Mouse (Mus musculus): ENCODE results near the gene Stam2. TPM values are rescaled to one million over a fixed set of nuclear protein-coding genes. Genes with fewer than 3 reads are reported as not detected.

Gene Stam2
- polyA plus RNA-seq, 1 experiment from 2014 or later = 50.0 TPM

GRCm38 (mm10) chr2:52740596-52740995 lies 1.5 kb downstream of the Stam2 start:
- 79% methylated on average over 4 of the region's 4 CpGs for whole genome bisulfite sequencing
- H3K4me2 ChIP-seq (ENCODE audit: low read length) = no peak overlapping the region; the same call in 1 of the 2 replicates
- ATAC-seq (ENCODE audit: low FRiP score, low TSS enrichment) = no peak

DNA sequence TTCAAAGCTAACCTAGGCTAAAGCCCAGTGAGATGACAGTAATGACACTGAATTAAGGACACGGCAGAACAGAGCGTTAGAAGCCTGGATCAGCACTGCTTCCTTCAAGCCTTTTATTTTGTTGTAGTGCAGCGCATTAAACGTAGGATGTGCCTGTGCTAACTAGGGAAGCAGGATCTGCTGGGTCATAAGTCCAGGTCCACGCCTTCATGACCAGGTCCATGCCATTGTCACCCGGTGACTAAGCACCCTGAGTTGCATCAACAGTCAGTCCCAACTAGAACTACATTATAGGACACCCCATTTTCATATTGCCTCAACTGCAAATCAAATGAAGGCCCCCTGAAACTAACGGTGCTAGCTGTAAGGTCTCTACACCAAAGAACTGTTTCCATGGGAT lies 7.6 kb downstream of the Stam2 start:
- DNase-seq (no peak), ATAC-seq (ENCODE audit: low FRiP score, low TSS enrichment) (no peak)
- Histone ChIP-seq H3K4me3 (replicated peaks; ENCODE audit: low read depth, low read length) (no peak overlapping the region), H3K9me3 (ENCODE audit: control insufficient read depth, low read length) (no peaks in the 10 kb centered on the region), H3K9ac (replicated peaks; ENCODE audit: low read length) (no peak overlapping the region), H3K4me2 (ENCODE audit: low read length) (no peak overlapping the region), H3K4me1 (ENCODE audit: control insufficient read depth, insufficient read depth, low read length) (no peaks in the 10 kb centered on the region), H3K27ac (replicated peaks; ENCODE audit: low read depth, low read length) (no peak overlapping the region), H3K36me3 (ENCODE audit: control insufficient read depth, insufficient read depth, low read length) (no peaks in the 10 kb centered on the region), H3K27me3 (ENCODE audit: control insufficient read depth, insufficient read depth, low read length) (no peaks in the 10 kb centered on the region)
- over 99% methylated on average over 7 of the region's 7 CpGs for WGBS

More at GRCm38 (mm10) chr2:52740596-52740995, 1.5 kb downstream of the Stam2 start:
- Histone ChIP-seq H3K4me1 (ENCODE audit: control insufficient read depth, insufficient read depth, low read length) (peaks cover 10% of the 10 kb centered on the region; the same call in 1 of the 2 replicates), H3K27me3 (ENCODE audit: control insufficient read depth, insufficient read depth, low read length) (no peaks in the 10 kb centered on the region), H3K9ac (replicated peaks; ENCODE audit: low read length) (no peak overlapping the region), H3K9me3 (ENCODE audit: control insufficient read depth, low read length) (no peaks in the 10 kb centered on the region), H3K27ac (replicated peaks; ENCODE audit: low read depth, low read length) (no peak overlapping the region), H3K4me3 (replicated peaks; ENCODE audit: low read depth, low read length) (no peak overlapping the region), H3K36me3 (ENCODE audit: control insufficient read depth, insufficient read depth, low read length) (no peaks in the 10 kb centered on the region)
- DNase-seq = no peak

DNA sequence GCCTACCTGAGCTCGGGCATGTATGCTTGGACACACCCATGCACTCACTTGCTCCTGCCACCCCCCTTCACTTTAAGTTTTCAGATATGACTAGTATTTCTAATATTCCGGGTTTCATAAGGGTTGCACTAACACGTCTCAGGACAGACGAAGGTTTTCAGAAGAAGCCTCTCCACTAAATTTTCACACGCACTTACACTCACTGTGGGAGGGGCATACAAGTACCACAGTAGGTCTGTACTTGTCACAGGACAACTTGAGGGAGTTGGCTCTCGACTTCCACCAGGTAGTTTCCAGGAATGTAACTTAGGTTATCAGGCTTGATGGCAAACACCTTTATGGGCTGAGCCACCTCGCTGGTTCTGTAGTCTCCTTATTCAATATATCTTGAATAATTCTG lies 8.4 kb downstream of the Stam2 start:
- Histone ChIP-seq H3K4me3 (replicated peaks; ENCODE audit: low read depth, low read length) (no peak overlapping the region), H3K4me2 (ENCODE audit: low read length) (no peak overlapping the region), H3K36me3 (ENCODE audit: control insufficient read depth, insufficient read depth, low read length) (no peaks in the 10 kb centered on the region), H3K27ac (replicated peaks; ENCODE audit: low read depth, low read length) (no peak overlapping the region), H3K27me3 (ENCODE audit: control insufficient read depth, insufficient read depth, low read length) (no peaks in the 10 kb centered on the region), H3K9me3 (ENCODE audit: control insufficient read depth, low read length) (no peaks in the 10 kb centered on the region), H3K4me1 (ENCODE audit: control insufficient read depth, insufficient read depth, low read length) (no peaks in the 10 kb centered on the region), H3K9ac (replicated peaks; ENCODE audit: low read length) (no peak overlapping the region)
- 94% methylated on average over 7 of the region's 7 CpGs for WGBS
- DNase-seq = no peak
- ATAC-seq (ENCODE audit: low FRiP score, low TSS enrichment) = no peak

DNA sequence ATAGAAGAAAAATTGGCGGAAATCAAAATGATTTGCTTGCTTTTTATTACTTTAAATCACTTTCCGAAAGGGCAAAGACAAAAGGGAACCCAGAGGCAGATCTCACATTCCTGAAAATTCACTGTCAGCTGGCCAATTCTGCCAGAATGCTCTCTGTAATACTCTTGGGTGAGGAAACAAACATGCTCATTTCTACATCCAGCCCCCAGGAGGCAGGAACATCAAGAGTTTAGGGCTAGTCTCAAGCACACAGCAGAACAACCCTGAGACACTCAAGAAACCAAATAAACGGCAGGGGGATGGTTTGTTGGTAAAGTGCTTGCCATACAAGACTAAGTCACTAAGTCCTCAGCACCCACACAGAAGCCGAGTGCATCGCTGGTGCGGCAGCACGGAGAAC lies 9.5 kb downstream of the Stam2 start:
- Histone ChIP-seq H3K4me3 (replicated peaks; ENCODE audit: low read depth, low read length) (no peak overlapping the region), H3K4me1 (ENCODE audit: control insufficient read depth, insufficient read depth, low read length) (no peaks in the 10 kb centered on the region), H3K36me3 (ENCODE audit: control insufficient read depth, insufficient read depth, low read length) (no peaks in the 10 kb centered on the region), H3K9me3 (ENCODE audit: control insufficient read depth, low read length) (no peaks in the 10 kb centered on the region), H3K27ac (replicated peaks; ENCODE audit: low read depth, low read length) (no peak overlapping the region), H3K27me3 (ENCODE audit: control insufficient read depth, insufficient read depth, low read length) (no peaks in the 10 kb centered on the region), H3K4me2 (ENCODE audit: low read length) (no peak overlapping the region), H3K9ac (replicated peaks; ENCODE audit: low read length) (no peak overlapping the region)
- no peak for DNase-seq
- no peak for ATAC-seq (ENCODE audit: low FRiP score, low TSS enrichment)
- 93% methylated on average over 7 of the region's 7 CpGs for WGBS

GRCm38 (mm10) chr2:52732001-52732400 lies 10.1 kb downstream of the Stam2 start:
- Histone ChIP-seq H3K27me3 (ENCODE audit: control insufficient read depth, insufficient read depth, low read length) (no peaks in the 10 kb centered on the region), H3K9ac (replicated peaks; ENCODE audit: low read length) (no peak overlapping the region), H3K4me2 (ENCODE audit: low read length) (no peak overlapping the region), H3K4me3 (replicated peaks; ENCODE audit: low read depth, low read length) (no peak overlapping the region), H3K36me3 (ENCODE audit: control insufficient read depth, insufficient read depth, low read length) (no peaks in the 10 kb centered on the region), H3K27ac (replicated peaks; ENCODE audit: low read depth, low read length) (no peak overlapping the region), H3K4me1 (ENCODE audit: control insufficient read depth, insufficient read depth, low read length) (no peaks in the 10 kb centered on the region), H3K9me3 (ENCODE audit: control insufficient read depth, low read length) (no peaks in the 10 kb centered on the region)
- DNase-seq (no peak), ATAC-seq (ENCODE audit: low FRiP score, low TSS enrichment) (no peak)
- whole genome bisulfite sequencing = 85% methylated on average over 5 of the region's 5 CpGs

DNA sequence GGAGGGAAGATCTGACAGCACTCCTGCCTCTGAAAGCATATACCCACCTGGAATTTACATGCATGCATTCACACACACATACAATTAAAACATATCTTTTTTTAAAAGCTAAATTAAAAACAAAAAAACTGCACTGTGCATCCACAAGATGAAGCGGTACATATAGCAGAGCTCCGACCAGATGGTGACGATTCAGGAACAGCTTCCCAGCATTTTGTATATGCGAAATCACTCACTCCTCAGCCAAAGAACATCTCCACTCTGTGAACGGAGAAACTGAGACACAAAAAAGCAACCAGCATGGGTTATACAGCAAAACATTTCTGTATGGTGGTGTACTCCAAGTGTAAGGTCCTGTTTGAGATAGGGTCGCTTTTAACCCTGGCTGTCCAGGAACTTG lies 11.2 kb downstream of the Stam2 start:
- no peaks in the 10 kb centered on the region for H3K4me1 ChIP-seq (ENCODE audit: control insufficient read depth, insufficient read depth, low read length)
- no peaks in the 10 kb centered on the region for H3K27me3 ChIP-seq (ENCODE audit: control insufficient read depth, insufficient read depth, low read length)
- no peak overlapping the region for H3K4me3 ChIP-seq (replicated peaks; ENCODE audit: low read depth, low read length)
- H3K27ac ChIP-seq (replicated peaks; ENCODE audit: low read depth, low read length) = no peak overlapping the region
- ATAC-seq (ENCODE audit: low FRiP score, low TSS enrichment) (no peak), DNase-seq (no peak)
- no peaks in the 10 kb centered on the region for H3K36me3 ChIP-seq (ENCODE audit: control insufficient read depth, insufficient read depth, low read length)
- H3K4me2 ChIP-seq (ENCODE audit: low read length) = no peak overlapping the region
- no peaks in the 10 kb centered on the region for H3K9me3 ChIP-seq (ENCODE audit: control insufficient read depth, low read length)
- H3K9ac ChIP-seq (replicated peaks; ENCODE audit: low read length) = no peak overlapping the region
- 96% methylated on average over 6 of the region's 6 CpGs for WGBS

GRCm38 (mm10) chr2:52720231-52721025 lies 21.7 kb downstream of the Stam2 start:
- DNase-seq = peak; percentile 43
- H3K4me3 ChIP-seq (replicated peaks; ENCODE audit: low read depth, low read length) = no peak overlapping the region
- no peaks in the 10 kb centered on the region for H3K27me3 ChIP-seq (ENCODE audit: control insufficient read depth, insufficient read depth, low read length)
- H3K4me2 ChIP-seq (ENCODE audit: low read length) = no peak overlapping the region
- no peaks in the 10 kb centered on the region for H3K9me3 ChIP-seq (ENCODE audit: control insufficient read depth, low read length)
- H3K27ac ChIP-seq (replicated peaks; ENCODE audit: low read depth, low read length) = no peak overlapping the region
- H3K36me3 ChIP-seq (ENCODE audit: control insufficient read depth, insufficient read depth, low read length) = 0 out of 2 replicates have a peak, but pooled peaks cover 3% of the 10 kb centered on the region
- WGBS = 31% methylated on average over 13 of the region's 13 CpGs
- H3K4me1 ChIP-seq (ENCODE audit: control insufficient read depth, insufficient read depth, low read length) = no peaks in the 10 kb centered on the region; the same call in 1 of the 2 replicates
- ATAC-seq (ENCODE audit: low FRiP score, low TSS enrichment) = no peak
- H3K9ac ChIP-seq (replicated peaks; ENCODE audit: low read length) = no peak overlapping the region

- WGBS = 98% methylated on average over 5 of the region's 5 CpGs
- no peak for DNase-seq
- no peaks in the 10 kb centered on the region; the same call in 1 of the 2 replicates for H3K4me1 ChIP-seq (ENCODE audit: control insufficient read depth, insufficient read depth, low read length)
Measured at GRCm38 (mm10) chr2:52717076-52717475, 25.0 kb downstream of the Stam2 start.

DNA sequence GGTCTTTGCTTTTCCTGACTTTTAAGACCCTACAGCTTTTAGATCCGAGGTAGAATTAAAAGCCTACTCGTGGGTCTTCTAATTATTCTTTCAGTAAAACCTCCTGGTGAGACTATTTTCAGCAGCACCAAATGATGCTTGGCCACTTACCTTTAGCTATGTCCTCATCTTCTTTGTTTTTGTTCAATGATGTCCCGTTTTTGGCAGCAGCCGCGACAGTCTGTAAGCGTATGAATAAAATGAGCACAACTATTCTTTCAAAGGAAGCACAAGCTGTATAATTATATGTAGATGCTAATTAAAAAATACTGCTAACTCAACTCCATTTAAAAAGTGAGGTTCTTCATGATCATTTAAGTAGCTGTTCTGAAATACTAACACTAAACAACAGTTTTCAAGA lies 26.5 kb downstream of the Stam2 start:
- Histone ChIP-seq H3K27me3 (ENCODE audit: control insufficient read depth, insufficient read depth, low read length) (no peaks in the 10 kb centered on the region), H3K4me2 (ENCODE audit: low read length) (no peak overlapping the region), H3K4me1 (ENCODE audit: control insufficient read depth, insufficient read depth, low read length) (no peaks in the 10 kb centered on the region; the same call in 1 of the 2 replicates), H3K36me3 (ENCODE audit: control insufficient read depth, insufficient read depth, low read length) (peaks cover 22% of the 10 kb centered on the region), H3K9me3 (ENCODE audit: control insufficient read depth, low read length) (no peaks in the 10 kb centered on the region), H3K27ac (replicated peaks; ENCODE audit: low read depth, low read length) (no peak overlapping the region), H3K4me3 (replicated peaks; ENCODE audit: low read depth, low read length) (no peak overlapping the region), H3K9ac (replicated peaks; ENCODE audit: low read length) (no peak overlapping the region)
- no peak for ATAC-seq (ENCODE audit: low FRiP score, low TSS enrichment)
- no peak for DNase-seq
- 92% methylated on average over 6 of the region's 6 CpGs for WGBS

More at GRCm38 (mm10) chr2:52717076-52717475, 25.0 kb downstream of the Stam2 start:
- Histone ChIP-seq H3K27ac (replicated peaks; ENCODE audit: low read depth, low read length) (no peak overlapping the region), H3K27me3 (ENCODE audit: control insufficient read depth, insufficient read depth, low read length) (no peaks in the 10 kb centered on the region), H3K9me3 (ENCODE audit: control insufficient read depth, low read length) (no peaks in the 10 kb centered on the region), H3K4me2 (ENCODE audit: low read length) (no peak overlapping the region), H3K4me3 (replicated peaks; ENCODE audit: low read depth, low read length) (no peak overlapping the region), H3K9ac (replicated peaks; ENCODE audit: low read length) (no peak overlapping the region), H3K36me3 (ENCODE audit: control insufficient read depth, insufficient read depth, low read length) (peaks cover 22% of the 10 kb centered on the region)
- ATAC-seq (ENCODE audit: low FRiP score, low TSS enrichment) = no peak
